Mouse (Mus musculus) lung, adult 2 months (tissue): ENCODE measurements around the gene Prdx1. TPM values are rescaled to one million over a fixed set of nuclear protein-coding genes. Genes with fewer than 3 reads are reported as not detected.

Experiments
- DNase-seq: peaks from one replicate; pipeline ENCODE4 v3.0.0; 2022
- H3K4me1 ChIP-seq: fragments of 200-500 bp; 2 replicates; pipeline ENCODE4 v1.6.1; 2011; ENCODE audit warnings: low read length; ENCODE audit not compliant: control insufficient read depth, insufficient read depth
- H3K4me3 ChIP-seq: fragments of 200-500 bp; replicated peaks from 2 replicates; pipeline ENCODE3; 2011; ENCODE audit warnings: low read depth, mild to moderate bottlenecking, control low read depth, low read length; ENCODE audit errors: extremely low read depth
- CTCF ChIP-seq: fragments of 200-500 bp; IDR thresholded peaks from 2 replicates; pipeline ENCODE4 v1.5.1; 2011; ENCODE audit warnings: mild to moderate bottlenecking, low read length, control low read depth; ENCODE audit not compliant: insufficient read depth
- POLR2A ChIP-seq: fragments of 200-500 bp; IDR thresholded peaks from 2 replicates; pipeline ENCODE4 v1.6.1; 2011; ENCODE audit warnings: low read depth, mild to moderate bottlenecking, control low read depth, low read length, borderline replicate concordance; ENCODE audit errors: extremely low read depth
- WGBS: fragments of 180-500 bp; shearing (Covaris S2); methylation state at CpG from one replicate; pipeline ENCODE4 v1.1.7; 2018; 5-methylcytosine and 5-hydroxymethylcytosine counted together
- polyA plus RNA-seq: library from polyadenylated mRNA; depleted of rRNA; stranded (reverse); fragments of >200 nt; gene quantifications from 2 replicates; pipeline ENCODE4 v1.2.3, GENCODE M21; 2012

Prdx1 gene
- polyA plus RNA-seq, 1 experiment: 179 TPM

DNA sequence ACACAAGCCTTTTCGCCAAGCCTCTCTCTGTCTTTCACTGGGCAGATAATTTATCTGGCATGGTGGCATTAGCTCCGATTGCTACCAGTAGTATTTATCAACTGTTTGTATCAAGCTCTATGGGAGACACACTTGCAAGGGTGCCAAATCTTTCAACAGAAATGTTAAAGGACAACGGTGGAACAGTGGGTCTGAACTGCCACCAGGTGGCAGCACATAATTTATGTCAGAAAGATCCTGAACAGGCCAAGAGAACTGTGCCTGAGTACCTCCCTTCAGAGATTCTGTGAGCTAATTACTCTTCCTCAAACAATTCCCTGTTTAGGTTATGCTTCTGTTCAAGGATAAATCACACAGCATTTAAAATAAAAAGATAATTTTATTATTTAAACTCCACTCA lies 34.1 kb downstream of the Prdx1 start:
- Histone ChIP-seq H3K4me1 (peaks cover 2% of the 10 kb centered on the region; the same call in 1 of the 2 replicates), H3K4me3 (no peak overlapping the region)
- no peak for TF ChIP-seq POLR2A
- TF ChIP-seq CTCF: peak; percentile 61
- peak; percentile 40 for DNase-seq
- 7% methylated on average over 3 of the region's 3 CpGs for WGBS

DNA sequence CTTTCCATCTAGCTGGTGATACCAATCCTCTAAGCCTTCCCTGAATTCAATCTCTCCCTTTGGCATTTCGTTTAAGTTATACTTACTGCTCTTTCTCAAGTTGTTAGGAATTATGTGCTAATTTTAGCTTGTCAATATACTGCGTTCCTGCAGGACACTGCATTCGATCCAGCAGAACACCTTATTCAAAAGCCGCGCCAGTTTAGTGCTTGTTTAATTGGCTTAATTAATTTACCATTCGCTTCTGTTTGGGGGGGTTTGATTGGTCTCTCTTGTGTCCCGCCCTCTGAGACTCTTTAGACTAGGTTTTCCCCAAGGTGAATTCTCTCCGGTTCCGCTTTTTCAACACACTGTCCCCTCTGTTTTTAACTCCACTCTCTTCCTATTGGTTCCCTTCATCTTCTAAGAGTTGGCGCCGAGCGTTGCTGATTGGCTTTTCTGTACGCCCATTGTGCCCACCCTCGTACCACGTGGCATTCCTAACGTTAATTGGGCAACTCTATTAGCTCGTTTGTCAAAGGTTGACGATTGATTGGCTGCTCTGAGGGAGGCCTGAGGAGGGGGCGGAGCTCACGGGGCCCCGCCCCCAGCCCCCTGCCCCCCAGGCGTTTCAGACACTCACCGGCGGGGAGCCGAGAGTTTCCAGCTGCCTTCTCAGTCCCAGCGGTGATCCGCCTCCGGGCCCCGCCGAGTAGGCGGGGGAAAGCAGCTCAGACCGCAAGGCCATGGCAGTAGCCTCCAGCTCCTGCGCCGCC lies 35.2 kb downstream of the Prdx1 start, which contains the start of gene Tesk2:
Gene Tesk2 (plus strand): TSS at position 606 of the 755 bp plus-strand sequence.
- H3K4me3 ChIP-seq: peak within 1 kb of the TSS; percentile 65
- H3K4me1 ChIP-seq: peaks cover 2% of the 10 kb centered on the region; the same call in 1 of the 2 replicates
- WGBS: under 1% methylated on average over 32 of the region's 34 CpGs
- DNase-seq: peak; percentile 80
- no peak for TF ChIP-seq CTCF
- peak; percentile 42; the same call in 1 of the 2 replicates for TF ChIP-seq POLR2A

DNA sequence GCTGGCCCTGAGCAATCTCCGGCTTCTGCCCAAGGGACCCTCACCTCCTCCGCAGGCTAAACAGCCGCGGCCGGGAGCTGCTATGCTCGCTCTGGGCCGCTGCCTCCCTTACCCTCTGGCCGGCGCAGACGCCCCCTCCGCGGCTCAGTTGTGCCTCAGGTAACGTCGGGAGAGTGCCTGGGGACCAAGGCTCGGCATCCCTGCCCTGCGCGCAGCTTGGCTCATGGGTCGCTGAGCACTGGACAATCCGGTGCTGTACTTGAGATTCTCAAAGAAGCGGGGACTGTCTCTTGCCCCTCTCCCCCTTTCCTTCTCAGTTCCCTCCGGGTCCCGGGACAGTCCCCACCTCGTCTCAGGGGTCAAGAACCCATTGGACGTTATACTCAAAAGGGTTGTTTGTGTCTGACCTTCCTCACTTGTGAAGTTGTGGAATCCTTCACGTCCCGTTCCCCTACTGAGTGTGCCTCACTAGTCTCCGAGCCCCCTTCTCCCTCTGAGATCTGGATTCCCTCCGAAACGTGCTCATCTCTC lies 35.8 kb downstream of the Prdx1 start:
- peaks cover 2% of the 10 kb centered on the region; the same call in 1 of the 2 replicates for H3K4me1 ChIP-seq
- no peak for DNase-seq
- under 1% methylated on average over 29 of the region's 29 CpGs for WGBS

DNA sequence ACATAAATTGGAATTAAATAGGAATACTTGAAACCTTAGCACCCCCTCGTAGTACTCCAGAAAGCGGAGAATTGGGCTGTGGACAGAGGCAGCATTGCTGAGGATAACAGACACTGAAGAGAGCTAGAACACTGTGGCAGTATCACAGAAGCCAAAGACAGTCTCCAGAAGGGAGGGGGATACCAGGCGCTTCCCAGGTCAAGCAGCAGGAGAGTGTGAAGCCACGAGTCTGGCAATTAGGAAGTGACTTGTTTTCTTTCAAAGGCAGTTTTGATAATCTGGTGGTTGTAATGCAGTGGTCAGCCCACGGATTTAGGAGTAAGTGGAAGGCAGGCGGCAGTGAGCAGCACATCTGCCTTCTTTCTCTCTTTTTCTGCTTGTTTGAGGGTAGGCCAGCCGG lies 36.9 kb downstream of the Prdx1 start:
- TF ChIP-seq POLR2A: no peak
- no peak for TF ChIP-seq CTCF
- no peak for DNase-seq
- H3K4me1 ChIP-seq: peaks cover 2% of the 10 kb centered on the region; the same call in 1 of the 2 replicates
- H3K4me3 ChIP-seq: no peak overlapping the region
- WGBS: 73% methylated on average over 7 of the region's 7 CpGs

More for the DNA sequence above, 35.8 kb downstream of the Prdx1 start:
- H3K4me3 ChIP-seq: peak overlapping the region; percentile 65
- no peak for TF ChIP-seq CTCF
- TF ChIP-seq POLR2A: no peak

DNA sequence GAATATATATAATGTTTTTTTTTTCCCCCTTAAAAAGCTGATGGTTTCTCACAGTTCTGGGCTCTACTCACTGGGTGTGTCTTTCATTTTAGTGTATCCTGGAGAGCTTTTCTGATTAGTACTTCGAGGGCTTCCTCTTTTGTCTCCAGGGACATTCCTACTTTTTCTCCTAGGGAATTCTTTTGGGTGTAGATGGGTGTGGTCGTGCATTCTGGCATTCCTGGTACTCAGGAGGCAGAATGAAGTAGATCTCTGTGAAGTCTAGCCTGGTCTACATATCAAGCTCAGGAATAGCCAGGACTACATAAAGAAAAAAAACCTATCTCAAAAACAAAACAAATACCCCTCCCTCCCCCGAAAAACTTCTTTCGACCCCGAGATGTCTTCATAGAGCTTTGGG lies 40.1 kb downstream of the Prdx1 start:
- DNase-seq: no peak
- 74% methylated on average over 5 of the region's 5 CpGs for WGBS
- Histone ChIP-seq H3K4me3 (no peak overlapping the region), H3K4me1 (no peaks in the 10 kb centered on the region)
- no peak for TF ChIP-seq POLR2A
- no peak for TF ChIP-seq CTCF

DNA sequence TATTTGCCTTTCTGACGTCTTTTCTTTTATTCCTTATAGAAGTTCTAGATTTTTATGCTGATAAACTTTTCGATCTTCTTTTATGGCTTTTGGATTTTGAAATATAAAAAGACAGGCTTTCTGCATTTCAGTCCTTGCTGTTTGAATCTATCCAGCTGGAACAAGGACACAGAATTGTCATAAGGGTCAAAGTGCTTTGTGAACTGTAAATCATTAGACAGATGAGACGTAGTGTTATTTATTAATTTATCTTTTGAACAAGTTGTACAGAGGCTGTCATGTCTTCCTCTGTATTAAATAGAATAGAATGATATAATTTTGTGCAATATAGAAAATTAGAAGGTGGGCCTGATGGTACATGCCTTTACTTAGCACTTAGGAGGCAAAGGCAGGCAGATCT lies 42.1 kb downstream of the Prdx1 start:
- H3K4me1 ChIP-seq: no peaks in the 10 kb centered on the region
- no peak overlapping the region for H3K4me3 ChIP-seq
- TF ChIP-seq POLR2A (no peak), CTCF (no peak)
- no peak for DNase-seq
- WGBS: 74% methylated on average over 3 of the region's 3 CpGs

DNA sequence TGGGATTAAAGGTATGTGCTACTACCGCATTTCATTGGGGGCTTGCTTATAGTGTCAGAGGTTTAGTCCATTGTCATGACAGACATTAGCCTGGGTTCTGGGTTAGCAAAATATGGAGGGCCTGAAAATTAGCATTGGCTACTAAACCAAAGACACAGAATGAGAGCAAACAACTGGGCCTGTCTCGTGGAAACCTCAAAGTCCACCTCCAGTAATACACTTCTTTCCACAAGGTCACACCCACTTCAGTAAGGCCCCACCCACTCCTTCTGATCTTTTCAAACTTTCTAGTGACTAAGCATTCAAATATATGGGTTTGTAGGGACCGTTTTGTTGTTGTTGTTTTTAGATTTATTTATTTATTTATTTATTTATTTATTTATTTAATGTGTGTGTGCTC lies 44.2 kb downstream of the Prdx1 start:
- WGBS: 91% methylated on average over 3 of the region's 3 CpGs
- no peak for TF ChIP-seq POLR2A
- TF ChIP-seq CTCF: no peak
- H3K4me3 ChIP-seq: no peak overlapping the region
- no peaks in the 10 kb centered on the region for H3K4me1 ChIP-seq
- DNase-seq: no peak

DNA sequence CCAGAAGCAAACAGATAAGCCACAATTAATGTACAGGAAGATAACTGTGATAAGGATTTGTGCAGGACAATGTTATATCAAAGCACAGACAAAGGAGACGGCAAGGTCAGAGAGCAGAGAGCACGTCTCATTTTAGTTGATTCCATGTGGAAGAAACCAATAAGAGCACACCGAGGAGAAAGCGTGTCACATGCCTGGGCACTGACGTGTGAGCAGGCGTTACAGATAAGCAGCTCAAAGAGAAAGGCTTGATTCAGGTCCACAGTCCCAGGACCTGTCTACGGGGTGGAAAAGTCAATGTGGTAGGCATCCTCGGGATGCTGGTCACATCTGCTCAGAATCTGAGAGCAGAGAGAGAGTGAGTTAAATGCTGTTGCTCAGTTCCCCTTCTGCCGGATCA lies 45.7 kb downstream of the Prdx1 start:
- H3K4me3 ChIP-seq: no peak overlapping the region
- no peaks in the 10 kb centered on the region for H3K4me1 ChIP-seq
- 68% methylated on average over 9 of the region's 9 CpGs for WGBS
- no peak for DNase-seq
- no peak for TF ChIP-seq CTCF
- no peak for TF ChIP-seq POLR2A

DNA sequence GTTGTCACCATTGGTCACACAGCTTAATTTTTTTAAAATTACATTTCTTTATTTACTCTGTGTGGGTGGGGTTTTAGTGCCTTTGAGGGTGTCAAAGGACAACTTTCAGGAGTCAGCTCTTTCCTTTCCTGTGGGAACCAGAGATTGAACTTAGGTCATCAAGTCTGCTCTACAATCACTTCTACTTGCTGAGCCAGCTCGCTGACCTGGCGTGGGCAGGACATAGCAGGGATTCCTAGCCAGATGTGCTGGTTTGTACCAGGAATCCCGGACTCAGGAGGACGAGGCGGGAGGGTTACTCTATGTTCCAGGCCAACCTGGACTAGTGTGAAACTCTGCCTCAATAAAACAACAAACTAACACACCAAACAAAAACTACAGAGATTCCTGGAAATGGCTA lies 47.0 kb downstream of the Prdx1 start:
- H3K4me1 ChIP-seq: no peaks in the 10 kb centered on the region
- DNase-seq: no peak
- no peak overlapping the region for H3K4me3 ChIP-seq
- 75% methylated on average over 5 of the region's 5 CpGs for WGBS
- TF ChIP-seq CTCF (no peak), POLR2A (no peak)

DNA sequence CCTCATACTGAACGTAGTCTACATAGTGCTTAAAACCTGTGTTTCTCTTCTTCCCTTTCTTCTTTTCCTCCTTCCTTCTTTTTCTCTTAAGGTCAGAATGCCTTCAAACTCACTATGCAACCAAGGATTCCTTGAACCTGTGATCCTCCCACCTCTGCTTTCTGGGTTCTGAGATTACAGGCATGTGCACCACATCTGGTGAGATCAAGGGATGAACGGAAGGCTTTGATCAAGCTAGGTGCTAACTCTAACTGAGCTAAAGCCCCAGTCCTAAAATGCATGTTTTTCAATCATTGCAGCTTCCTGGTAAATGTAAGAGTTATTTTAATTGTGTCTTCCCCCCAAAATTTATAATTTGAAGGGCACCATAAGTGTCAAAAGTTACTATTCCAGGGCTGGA lies 49.7 kb downstream of the Prdx1 start:
- H3K4me3 ChIP-seq: no peak overlapping the region
- no peaks in the 10 kb centered on the region for H3K4me1 ChIP-seq
- TF ChIP-seq POLR2A (no peak), CTCF (no peak)
- DNase-seq: no peak
- WGBS: 72% methylated on average over 2 of the region's 2 CpGs
